Mouse (Mus musculus) embryo, embryonic 11 days (tissue): ENCODE results near the gene Crygc.
"Not testable (repeated sequence)": the region's sequence is repeated elsewhere in the genome, so short reads cannot be mapped to it uniquely, and the experiment has no call there.

ENCODE experiments used
- DNase-seq: peaks from one replicate; pipeline ENCODE4 v3.0.0-alpha.2; 2015

The Crygc gene

GRCm38 (mm10) chr1:65052140-65052539 is 21.3 kb downstream of the Crygc start:
- no peak for DNase-seq

- no peak for DNase-seq
Observed at GRCm38 (mm10) chr1:65051696-65052095, 21.8 kb downstream of the Crygc start.

- DNase-seq, result not testable (repeated sequence)
Observed at GRCm38 (mm10) chr1:65050952-65051351, 22.5 kb downstream of the Crygc start, which contains the start of gene Cryge. TSS of gene Cryge (minus strand) at chr1:65051149.

GRCm38 (mm10) chr1:65048781-65049180 is 24.7 kb downstream of the Crygc start:
- no peak for DNase-seq

GRCm38 (mm10) chr1:65046401-65047109 is 26.9 kb downstream of the Crygc start:
- DNase-seq, result peak; percentile 68

GRCm38 (mm10) chr1:65043433-65043832 is 30.1 kb downstream of the Crygc start:
- DNase-seq, result no peak

- DNase-seq, result no peak
Observed at GRCm38 (mm10) chr1:65041837-65042236, 31.7 kb downstream of the Crygc start.

- no peak for DNase-seq
Observed at GRCm38 (mm10) chr1:65040806-65041205, 32.7 kb downstream of the Crygc start.

- no peak for DNase-seq
Observed at GRCm38 (mm10) chr1:65039679-65040078, 33.8 kb downstream of the Crygc start.

- DNase-seq, result no peak
Observed at GRCm38 (mm10) chr1:65037542-65037941, 35.9 kb downstream of the Crygc start.

- no peak for DNase-seq
Observed at GRCm38 (mm10) chr1:65035513-65035912, 38.0 kb downstream of the Crygc start.

GRCm38 (mm10) chr1:65032641-65033040 is 40.8 kb downstream of the Crygc start, which contains the start of gene Akr1cl:
TSS of gene Akr1cl (minus strand) at chr1:65032759.
- DNase-seq, result no peak

GRCm38 (mm10) chr1:65028206-65028605 is 45.3 kb downstream of the Crygc start:
- no peak for DNase-seq
